Mouse (Mus musculus) hindbrain, embryonic 10.5 days (tissue): ENCODE data around the gene Pus7. TPM values are rescaled to one million over a fixed set of nuclear protein-coding genes. Genes with fewer than 3 reads are reported as not detected.

Experiments used
- DNase-seq: peaks from one replicate; pipeline ENCODE4 v3.0.0-alpha.2; 2017; ENCODE audit warnings: low spot score
- H3K27ac ChIP-seq: fragments of 300-500 bp; sonication (generic); 2 replicates; pipeline ENCODE4 v1.5.1; 2016; ENCODE audit warnings: mild to moderate bottlenecking, moderate library complexity
- H3K27me3 ChIP-seq: fragments of 300-500 bp; sonication (generic); 2 replicates; pipeline ENCODE4 v1.6.1; 2016; ENCODE audit warnings: mild to moderate bottlenecking; ENCODE audit not compliant: poor library complexity, insufficient read depth, severe bottlenecking
- H3K36me3 ChIP-seq: fragments of 300-500 bp; sonication (generic); 2 replicates; pipeline ENCODE4 v1.6.1; 2016; ENCODE audit warnings: mild to moderate bottlenecking, moderate library complexity
- H3K4me1 ChIP-seq: fragments of 300-500 bp; sonication (generic); replicated peaks from 2 replicates; pipeline ENCODE4 v1.6.1; 2016; ENCODE audit warnings: mild to moderate bottlenecking
- H3K4me3 ChIP-seq: fragments of 300-500 bp; sonication (generic); 2 replicates; pipeline ENCODE4 v1.5.1; 2016; ENCODE audit warnings: mild to moderate bottlenecking, moderate library complexity
- H3K9me3 ChIP-seq: fragments of 300-500 bp; sonication (generic); 2 replicates; pipeline ENCODE4 v1.6.1; 2016; ENCODE audit warnings: mild to moderate bottlenecking, moderate library complexity
- WGBS: fragments of 180-500 bp; shearing (Covaris S2); methylation state at CpG from one replicate; pipeline ENCODE4 v1.1.7; 2016; 5-methylcytosine and 5-hydroxymethylcytosine counted together
- polyA plus RNA-seq: library from polyadenylated mRNA; unstranded; fragments of >200 nt; fragmentation: Nextera tagmentation; extraction: Ambion mirVana; gene quantifications from 2 replicates; pipeline ENCODE4 v1.2.1, GENCODE M21; 2016

Pus7 gene
- 23.1 and 35.9 TPM in 2 replicates for polyA plus RNA-seq

DNA sequence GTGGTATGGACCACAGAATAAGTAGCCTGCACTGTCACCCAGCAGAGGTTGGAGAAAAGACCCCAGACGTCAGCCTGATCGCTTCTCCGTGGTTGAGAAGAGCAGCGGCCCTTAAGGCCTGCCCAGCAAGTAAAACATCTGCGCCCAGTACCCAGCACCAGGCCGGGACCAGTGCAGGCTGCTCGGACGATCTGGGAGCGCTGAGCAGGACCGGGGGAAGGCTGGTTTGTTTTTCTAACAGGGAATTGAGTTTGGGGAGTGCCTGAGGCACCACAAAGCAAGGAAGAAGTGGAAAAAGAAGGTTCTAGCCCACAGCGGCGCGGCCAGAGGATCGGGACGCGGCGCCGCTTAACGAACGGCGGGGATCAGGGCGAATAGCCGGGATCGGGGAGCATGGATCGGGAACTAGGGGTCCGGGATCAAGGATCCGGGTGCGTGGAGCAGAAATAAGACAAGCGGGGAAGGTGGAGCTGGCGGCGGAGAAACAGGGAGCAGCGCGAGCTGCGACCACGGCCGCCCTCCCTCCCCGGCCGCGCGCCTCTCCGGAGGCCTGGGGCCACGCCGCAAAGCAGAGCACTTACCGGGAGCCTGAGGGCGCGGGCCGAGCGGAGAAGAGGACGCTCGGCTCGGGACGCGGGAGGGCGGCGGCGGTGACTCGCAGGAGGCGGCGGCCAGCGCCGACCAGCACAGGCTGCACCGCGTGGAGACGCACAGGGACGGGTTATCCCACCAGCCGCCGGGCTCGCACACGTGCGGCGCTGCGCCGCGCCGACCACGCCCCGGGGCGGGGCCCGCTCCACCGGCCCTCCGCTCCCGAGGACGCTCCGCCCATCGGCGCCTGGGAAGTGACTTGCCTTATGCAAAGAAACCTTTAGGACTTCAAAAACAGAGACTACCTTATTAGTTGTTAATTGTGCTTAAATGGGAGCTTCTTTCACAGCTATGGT, at the start of gene Pus7:
Gene Pus7 (minus strand): TSS at position 781 of the 947 bp plus-strand sequence.
- under 1% methylated on average over 86 of the region's 86 CpGs for WGBS
- peak within 1 kb of the TSS; percentile 92 for H3K4me3 ChIP-seq
- peaks cover 1% of the 10 kb centered on the region; the same call in 1 of the 2 replicates for H3K36me3 ChIP-seq
- peak; percentile 85 for DNase-seq
- H3K4me1 ChIP-seq: peaks cover 23% of the 10 kb centered on the region
- H3K9me3 ChIP-seq: no peaks in the 10 kb centered on the region
- H3K27ac ChIP-seq: peak within 1 kb of the TSS; percentile 88
- no peaks in the 10 kb centered on the region for H3K27me3 ChIP-seq

DNA sequence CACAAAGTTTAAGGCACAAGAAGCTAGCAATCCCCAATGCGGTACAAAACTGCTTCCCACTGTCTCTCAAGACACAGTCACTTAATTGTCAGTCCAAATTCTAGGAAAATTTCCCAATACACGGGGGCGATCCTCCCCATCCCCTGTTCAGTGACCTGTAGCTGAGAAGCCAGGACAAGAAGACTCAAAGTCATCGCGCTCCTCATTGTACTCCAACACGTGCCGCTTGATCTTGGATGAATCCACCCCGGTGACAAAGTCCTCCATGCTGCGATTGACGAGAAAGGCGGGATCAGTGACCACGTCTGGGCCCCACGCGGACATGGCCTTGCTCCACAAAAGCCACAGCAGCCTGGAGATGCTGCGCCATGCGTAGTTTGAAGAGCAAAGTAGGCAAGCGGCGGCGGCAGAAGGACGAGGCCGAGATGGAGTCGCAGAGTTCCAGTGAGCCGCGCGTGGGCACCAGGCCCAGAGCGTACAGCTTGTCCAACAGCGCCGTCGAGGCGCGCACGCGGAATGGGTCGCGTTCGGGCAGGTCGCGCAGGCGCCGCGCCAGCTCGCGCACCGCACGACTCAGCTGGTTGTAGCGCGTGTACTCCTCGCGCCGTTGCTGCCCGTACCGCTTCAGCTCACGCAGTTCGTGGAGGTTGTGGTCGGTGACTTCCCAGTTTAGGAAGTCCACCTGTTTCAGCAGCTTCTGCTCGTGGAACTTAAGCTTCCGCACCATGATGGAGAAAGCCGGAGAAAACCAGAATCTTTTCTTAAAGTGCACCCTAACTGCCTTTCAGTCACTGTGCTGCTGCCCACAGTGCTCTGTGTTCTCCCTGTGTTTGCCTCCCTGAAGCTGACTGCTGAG, 47.6 kb upstream of the Pus7 start:
- peak; percentile 26 for DNase-seq
- no peaks in the 10 kb centered on the region; the same call in 1 of the 2 replicates for H3K4me1 ChIP-seq
- 0 out of 2 replicates have a peak, but pooled peaks cover 4% of the 10 kb centered on the region for H3K9me3 ChIP-seq
- no peaks in the 10 kb centered on the region for H3K36me3 ChIP-seq
- peak overlapping the region; percentile 28 for H3K4me3 ChIP-seq
- H3K27me3 ChIP-seq: peaks cover 27% of the 10 kb centered on the region
- WGBS: 44% methylated on average over 58 of the region's 58 CpGs
- H3K27ac ChIP-seq: no peak overlapping the region

- no peak overlapping the region for H3K4me3 ChIP-seq
- H3K27ac ChIP-seq: no peak overlapping the region
- WGBS: 43% methylated on average over 11 of the region's 11 CpGs
- DNase-seq: peak; percentile 58
- H3K9me3 ChIP-seq: 0 out of 2 replicates have a peak, but pooled peaks cover 4% of the 10 kb centered on the region
- no peaks in the 10 kb centered on the region; the same call in 1 of the 2 replicates for H3K4me1 ChIP-seq
- peaks cover 20% of the 10 kb centered on the region for H3K27me3 ChIP-seq
- peaks cover 3% of the 10 kb centered on the region; the same call in 1 of the 2 replicates for H3K36me3 ChIP-seq
Observed at GRCm38 (mm10) chr5:23826321-23827004, 43.0 kb upstream of the Pus7 start.

DNA sequence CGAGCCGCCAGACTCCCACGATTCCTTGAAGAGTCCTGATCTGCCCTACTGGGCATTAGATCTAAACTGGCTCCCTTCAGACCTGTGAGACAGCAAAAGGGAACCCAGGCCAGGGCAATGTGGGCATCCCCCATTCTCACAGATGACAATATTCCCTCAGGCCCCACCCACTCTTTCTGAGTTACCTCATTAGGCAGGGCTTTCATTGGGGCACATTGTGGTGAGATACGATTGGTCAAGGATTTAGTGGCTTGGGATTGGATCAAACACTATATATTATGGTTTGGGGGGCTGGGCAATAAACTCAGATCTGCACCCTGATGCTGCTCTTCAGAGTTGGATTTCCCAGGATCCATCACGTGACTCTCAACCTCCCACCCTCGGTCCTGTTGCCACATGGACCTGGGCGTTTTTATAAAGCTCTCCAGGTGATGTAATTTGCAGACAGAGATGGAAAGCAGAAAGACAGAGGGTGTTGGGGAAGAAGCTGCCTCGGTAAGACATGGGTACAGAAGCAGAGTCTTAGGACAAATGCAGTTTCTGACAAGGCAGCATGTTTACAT, 40.7 kb upstream of the Pus7 start:
- no peak overlapping the region for H3K4me3 ChIP-seq
- no peaks in the 10 kb centered on the region for H3K27me3 ChIP-seq
- 81% methylated on average over 8 of the region's 8 CpGs for WGBS
- H3K4me1 ChIP-seq: no peaks in the 10 kb centered on the region
- H3K36me3 ChIP-seq: peaks cover 15% of the 10 kb centered on the region
- H3K27ac ChIP-seq: no peak overlapping the region
- no peaks in the 10 kb centered on the region for H3K9me3 ChIP-seq
- no peak for DNase-seq

GRCm38 (mm10) chr5:23822306-23822705, 38.8 kb upstream of the Pus7 start:
- no peak overlapping the region for H3K4me3 ChIP-seq
- H3K4me1 ChIP-seq: no peaks in the 10 kb centered on the region
- H3K27me3 ChIP-seq: no peaks in the 10 kb centered on the region
- no peak overlapping the region for H3K27ac ChIP-seq
- DNase-seq: no peak
- no peaks in the 10 kb centered on the region for H3K9me3 ChIP-seq
- WGBS: 80% methylated on average over 11 of the region's 11 CpGs
- H3K36me3 ChIP-seq: peaks cover 32% of the 10 kb centered on the region

- peaks cover 14% of the 10 kb centered on the region for H3K9me3 ChIP-seq
- H3K36me3 ChIP-seq: peaks cover 81% of the 10 kb centered on the region
- no peak for DNase-seq
- no peak overlapping the region for H3K27ac ChIP-seq
- no peaks in the 10 kb centered on the region for H3K4me1 ChIP-seq
- H3K4me3 ChIP-seq: no peak overlapping the region
- H3K27me3 ChIP-seq: no peaks in the 10 kb centered on the region
- WGBS: 92% methylated on average over 15 of the region's 15 CpGs
Observed at GRCm38 (mm10) chr5:23816681-23817080, 33.2 kb upstream of the Pus7 start.

- peaks cover 90% of the 10 kb centered on the region for H3K36me3 ChIP-seq
- DNase-seq: no peak
- 64% methylated on average over 5 of the region's 5 CpGs for WGBS
- H3K27me3 ChIP-seq: no peaks in the 10 kb centered on the region
- no peak overlapping the region for H3K4me3 ChIP-seq
- no peak overlapping the region for H3K27ac ChIP-seq
- H3K9me3 ChIP-seq: peaks cover 14% of the 10 kb centered on the region
- no peaks in the 10 kb centered on the region for H3K4me1 ChIP-seq
Observed at GRCm38 (mm10) chr5:23814841-23815240, 31.3 kb upstream of the Pus7 start.

- DNase-seq: no peak
- H3K27me3 ChIP-seq: no peaks in the 10 kb centered on the region
- WGBS: 93% methylated on average over 2 of the region's 2 CpGs
- H3K27ac ChIP-seq: no peak overlapping the region
- H3K4me3 ChIP-seq: no peak overlapping the region
- peaks cover 10% of the 10 kb centered on the region for H3K4me1 ChIP-seq
- H3K9me3 ChIP-seq: no peaks in the 10 kb centered on the region
- peaks cover 44% of the 10 kb centered on the region for H3K36me3 ChIP-seq
Observed at GRCm38 (mm10) chr5:23792726-23793125, 9.2 kb upstream of the Pus7 start.

GRCm38 (mm10) chr5:23789078-23789612, 5.6 kb upstream of the Pus7 start:
- 89% methylated on average over 4 of the region's 4 CpGs for whole genome bisulfite sequencing
- Histone ChIP-seq H3K27me3 (no peaks in the 10 kb centered on the region), H3K9me3 (no peaks in the 10 kb centered on the region), H3K27ac (no peak overlapping the region), H3K4me1 (peaks cover 10% of the 10 kb centered on the region), H3K4me3 (0 out of 2 replicates have a peak overlapping the region, but pooled peaks have one; percentile 71), H3K36me3 (peaks cover 20% of the 10 kb centered on the region)
- DNase-seq: no peak

- no peaks in the 10 kb centered on the region for H3K27me3 ChIP-seq
- WGBS: 54% methylated on average over 3 of the region's 3 CpGs
- peak overlapping the region; percentile 71 for H3K4me3 ChIP-seq
- peaks cover 17% of the 10 kb centered on the region for H3K36me3 ChIP-seq
- H3K4me1 ChIP-seq: peaks cover 10% of the 10 kb centered on the region
- no peak for DNase-seq
- H3K27ac ChIP-seq: peak overlapping the region; percentile 91; the same call in 1 of the 2 replicates
- H3K9me3 ChIP-seq: no peaks in the 10 kb centered on the region
Observed at GRCm38 (mm10) chr5:23788390-23788830, 4.9 kb upstream of the Pus7 start.

- WGBS: 5% methylated on average over 47 of the region's 47 CpGs
- Histone ChIP-seq H3K9me3 (no peaks in the 10 kb centered on the region), H3K4me3 (peak within 1 kb of the TSS; percentile 71), H3K4me1 (peaks cover 13% of the 10 kb centered on the region), H3K27me3 (no peaks in the 10 kb centered on the region), H3K36me3 (peaks cover 17% of the 10 kb centered on the region), H3K27ac (peak within 1 kb of the TSS; percentile 91)
- DNase-seq: peak; percentile 96
Observed at GRCm38 (mm10) chr5:23787536-23788389, 4.3 kb upstream of the Pus7 start, which contains the start of gene Rint1. TSS of gene Rint1 (plus strand) at chr5:23787711.
